Mouse (Mus musculus) forebrain, embryonic 14.5 days (tissue): ENCODE results near the gene Zfp296. TPM values are rescaled to one million over a fixed set of nuclear protein-coding genes. Genes with fewer than 3 reads are reported as not detected.
A peak's percentile ranks its signal among the peaks of the same experiment; 100 is the strongest.
"Not testable (repeated sequence)": the region's sequence is repeated elsewhere in the genome, so short reads cannot be mapped to it uniquely, and the experiment has no call there.

Experiments used
- ATAC-seq: fragments of 200-750 bp; cut with Nextera tagmentation; 2 replicates; pipeline ENCODE4 v1.8.0; 2017; ENCODE audit warnings: mild to moderate bottlenecking, moderate library complexity
- DNase-seq: peaks from one replicate; pipeline ENCODE4 v3.0.0-alpha.2; 2015; ENCODE audit warnings: low spot score
- H3K27ac ChIP-seq: fragments of 300-500 bp; sonication (generic); 2 replicates; pipeline ENCODE4 v1.5.1; 2014; ENCODE audit warnings: low read depth, mild to moderate bottlenecking, control low read depth, low read length, moderate library complexity
- H3K27me3 ChIP-seq: fragments of 300-500 bp; sonication (generic); replicated peaks from 2 replicates; pipeline ENCODE4 v1.6.1; 2014; ENCODE audit warnings: low read length, control low read depth, mixed read lengths; ENCODE audit not compliant: control insufficient read depth, insufficient read depth
- H3K36me3 ChIP-seq: fragments of 300-500 bp; sonication (generic); 2 replicates; pipeline ENCODE4 v1.6.1; 2014; ENCODE audit warnings: low read length, control low read depth; ENCODE audit not compliant: control insufficient read depth, insufficient read depth
- H3K4me1 ChIP-seq: fragments of 300-500 bp; sonication (generic); 2 replicates; pipeline ENCODE4 v1.6.1; 2014; ENCODE audit warnings: antibody characterized with exemption, low read length, control low read depth; ENCODE audit not compliant: control insufficient read depth, insufficient read depth
- H3K4me2 ChIP-seq: fragments of 300-500 bp; sonication (generic); 2 replicates; pipeline ENCODE4 v1.6.1; 2014; ENCODE audit warnings: mild to moderate bottlenecking, control low read depth, low read length
- H3K4me3 ChIP-seq: fragments of 300-500 bp; sonication (generic); 2 replicates; pipeline ENCODE4 v1.5.1; 2014; ENCODE audit warnings: low read depth, low read length, control low read depth
- H3K9ac ChIP-seq: fragments of 300-500 bp; sonication (generic); 2 replicates; pipeline ENCODE4 v1.6.1; 2014; ENCODE audit warnings: mild to moderate bottlenecking, low read length, control low read depth, moderate library complexity
- H3K9me3 ChIP-seq: fragments of 300-500 bp; sonication (generic); replicated peaks from 2 replicates; pipeline ENCODE4 v1.6.1; 2016; ENCODE audit warnings: low read length, control low read depth, mixed read lengths; ENCODE audit not compliant: control insufficient read depth
- WGBS: fragments of 180-500 bp; shearing (Covaris S2); extraction: QIAGEN DNeasy Blood & Tissue Kit; methylation state at CpG from one replicate; pipeline ENCODE4 v1.1.7; 2014; 5-methylcytosine and 5-hydroxymethylcytosine counted together
- polyA plus RNA-seq: library from polyadenylated mRNA; unstranded; fragments of >200 nt; fragmentation: Nextera tagmentation; extraction: Ambion mirVana; gene quantifications from 2 replicates; pipeline ENCODE4 v1.2.1, GENCODE M21; 2014

The Zfp296 gene
- polyA plus RNA-seq, 1 experiment from 2014 or later, result 0.15 TPM

- no peak overlapping the region for H3K4me3 ChIP-seq
- 0 out of 2 replicates have a peak, but pooled peaks have one; percentile 18 for ATAC-seq
- no peak overlapping the region for H3K4me2 ChIP-seq
- peak; percentile 53 for DNase-seq
- peaks cover 100% of the 10 kb centered on the region for H3K36me3 ChIP-seq
- H3K9me3 ChIP-seq, result no peaks in the 10 kb centered on the region
- no peak overlapping the region for H3K9ac ChIP-seq
- H3K27me3 ChIP-seq, result no peaks in the 10 kb centered on the region
- WGBS, result 54% methylated on average over 3 of the region's 3 CpGs
- H3K27ac ChIP-seq, result no peak overlapping the region
- H3K4me1 ChIP-seq, result no peaks in the 10 kb centered on the region
These were observed 12.1 kb downstream of the Zfp296 start for GRCm38 (mm10) chr7:19589207-19589606.

GRCm38 (mm10) chr7:19589917-19590316, 12.8 kb downstream of the Zfp296 start:
- peak; percentile 88 for DNase-seq
- ATAC-seq, result peak; percentile 58
- 54% methylated on average over 3 of the region's 3 CpGs for WGBS
- Histone ChIP-seq H3K36me3 (peaks cover 98% of the 10 kb centered on the region), H3K9ac (no peak overlapping the region), H3K27me3 (no peaks in the 10 kb centered on the region), H3K27ac (no peak overlapping the region), H3K4me3 (no peak overlapping the region), H3K4me1 (no peaks in the 10 kb centered on the region), H3K4me2 (no peak overlapping the region), H3K9me3 (no peaks in the 10 kb centered on the region)

- no peaks in the 10 kb centered on the region for H3K27me3 ChIP-seq
- 90% methylated on average over 10 of the region's 10 CpGs for WGBS
- no peak overlapping the region for H3K4me2 ChIP-seq
- H3K36me3 ChIP-seq, result peaks cover 90% of the 10 kb centered on the region
- no peak for ATAC-seq
- no peaks in the 10 kb centered on the region for H3K4me1 ChIP-seq
- H3K9me3 ChIP-seq, result no peaks in the 10 kb centered on the region
- no peak overlapping the region for H3K9ac ChIP-seq
- no peak overlapping the region for H3K4me3 ChIP-seq
- DNase-seq, result no peak
- H3K27ac ChIP-seq, result no peak overlapping the region
These were observed 16.1 kb downstream of the Zfp296 start for GRCm38 (mm10) chr7:19593061-19593730.

GRCm38 (mm10) chr7:19600562-19600961, 23.5 kb downstream of the Zfp296 start:
- Histone ChIP-seq H3K4me2 (no peak overlapping the region), H3K9me3 (no peaks in the 10 kb centered on the region), H3K4me3 (no peak overlapping the region), H3K9ac (no peak overlapping the region), H3K27me3 (no peaks in the 10 kb centered on the region), H3K27ac (no peak overlapping the region), H3K36me3 (peaks cover 58% of the 10 kb centered on the region), H3K4me1 (peaks cover 11% of the 10 kb centered on the region)
- ATAC-seq, result no peak
- no peak for DNase-seq
- 55% methylated on average over 5 of the region's 5 CpGs for WGBS

DNA sequence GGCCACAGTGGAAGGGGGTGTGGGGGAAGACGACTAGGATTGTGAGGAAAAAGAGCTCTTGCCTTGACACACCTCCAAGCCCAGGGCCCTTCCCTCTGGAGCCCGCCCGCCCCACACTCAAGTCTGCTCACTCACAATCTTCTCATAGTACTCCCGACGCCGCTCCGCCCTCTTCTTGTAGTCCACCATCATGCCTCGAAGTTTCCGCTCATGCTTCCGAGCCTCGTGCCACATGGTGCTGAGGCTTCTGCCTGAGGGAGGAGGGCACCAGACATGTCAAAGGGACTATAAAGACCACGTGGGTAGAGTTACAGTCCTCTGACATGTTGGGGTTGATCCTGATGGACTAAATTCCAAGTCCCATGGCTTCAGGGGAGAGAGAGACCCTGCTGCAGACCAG, 26.0 kb downstream of the Zfp296 start:
- H3K27me3 ChIP-seq, result no peaks in the 10 kb centered on the region
- H3K4me2 ChIP-seq, result peak overlapping the region; percentile 79
- no peak overlapping the region for H3K27ac ChIP-seq
- WGBS, result 84% methylated on average over 12 of the region's 12 CpGs
- peaks cover 11% of the 10 kb centered on the region for H3K4me1 ChIP-seq
- peak overlapping the region; percentile 92 for H3K4me3 ChIP-seq
- H3K9me3 ChIP-seq, result no peaks in the 10 kb centered on the region
- no peak for ATAC-seq
- DNase-seq, result no peak
- peak overlapping the region; percentile 91; the same call in 1 of the 2 replicates for H3K9ac ChIP-seq
- H3K36me3 ChIP-seq, result peaks cover 40% of the 10 kb centered on the region

DNA sequence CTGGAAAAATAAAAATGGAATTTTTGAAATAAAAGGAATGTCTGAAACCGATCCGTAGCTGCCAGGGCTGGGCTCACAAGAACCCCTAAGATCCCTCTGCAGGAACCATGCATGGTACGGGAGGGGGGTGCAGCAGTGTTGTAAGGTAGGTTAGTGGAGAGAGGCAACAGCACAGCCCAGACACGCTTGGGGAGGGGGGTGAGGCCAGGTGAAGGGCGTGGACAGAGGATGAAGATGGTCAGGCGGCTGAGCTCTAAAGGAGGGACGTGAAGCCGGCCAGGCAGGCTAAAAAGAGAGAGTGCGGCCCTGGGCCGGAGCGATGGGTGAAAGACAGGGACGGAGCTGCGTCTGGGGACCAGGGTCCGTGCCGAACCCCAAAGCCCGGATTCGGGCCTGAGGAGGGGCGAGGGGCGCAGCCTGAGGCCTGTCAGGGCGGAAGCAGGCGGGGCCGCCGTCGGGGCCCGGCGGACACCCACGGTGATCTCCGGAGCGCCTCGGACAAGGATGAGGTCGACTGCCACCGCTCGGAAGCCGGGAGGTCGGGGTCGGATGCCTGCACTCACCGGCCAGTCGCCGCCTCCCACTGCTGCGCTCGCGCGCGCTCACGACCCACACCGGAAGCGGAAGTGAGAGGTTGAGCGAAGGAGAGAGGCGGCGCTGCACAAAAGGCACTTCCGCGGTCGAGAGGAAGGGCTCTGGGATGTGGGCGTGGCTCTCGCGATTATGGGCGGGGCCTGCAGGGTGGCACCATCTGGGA, 26.9 kb downstream of the Zfp296 start, which contains the start of gene Clasrp:
Clasrp (minus strand) TSS at position 638 of the 757 bp plus-strand sequence.
- DNase-seq (peak; percentile 97), ATAC-seq (peak; percentile 96)
- Histone ChIP-seq H3K4me3 (peak within 1 kb of the TSS; percentile 92), H3K27me3 (no peaks in the 10 kb centered on the region), H3K4me1 (peaks cover 11% of the 10 kb centered on the region), H3K4me2 (peak within 1 kb of the TSS; percentile 79), H3K36me3 (peaks cover 31% of the 10 kb centered on the region), H3K9ac (peak within 1 kb of the TSS; percentile 91), H3K9me3 (no peaks in the 10 kb centered on the region), H3K27ac (peak within 1 kb of the TSS; percentile 58; the same call in 1 of the 2 replicates)
- 1% methylated on average over 57 of the region's 57 CpGs for WGBS

- not testable (repeated sequence) for DNase-seq, H3K9me3 ChIP-seq, ATAC-seq, H3K27me3 ChIP-seq
- WGBS, result 61% methylated on average over 10 of the region's 10 CpGs
- Histone ChIP-seq H3K4me1 (peaks cover 11% of the 10 kb centered on the region), H3K27ac (0 out of 2 replicates have a peak overlapping the region, but pooled peaks have one; percentile 58), H3K4me2 (peak overlapping the region; percentile 79), H3K9ac (peak overlapping the region; percentile 91), H3K36me3 (peaks cover 24% of the 10 kb centered on the region), H3K4me3 (peak overlapping the region; percentile 92)
These were observed 27.6 kb downstream of the Zfp296 start for GRCm38 (mm10) chr7:19604606-19605214.

DNA sequence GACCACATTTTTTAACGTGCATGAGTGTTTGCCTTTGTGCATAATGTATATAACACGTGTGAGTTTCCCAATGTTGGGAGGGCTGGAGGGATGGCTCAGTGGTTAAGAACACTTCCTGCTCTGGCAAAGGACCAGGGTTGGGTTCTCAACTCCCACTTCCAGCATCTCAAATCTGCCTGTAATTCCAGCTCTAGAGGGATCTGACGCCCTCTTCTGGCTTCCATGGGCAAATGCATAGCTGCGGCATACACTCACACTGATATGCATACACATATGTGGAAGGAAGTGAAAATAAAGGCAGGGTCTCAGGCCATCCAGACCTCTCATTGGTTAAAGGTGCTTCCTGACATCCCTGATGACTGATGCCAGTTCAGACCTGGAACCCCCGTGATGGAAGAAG, 30.2 kb downstream of the Zfp296 start:
- H3K27ac ChIP-seq, result no peak overlapping the region
- 82% methylated on average over 5 of the region's 5 CpGs for WGBS
- H3K9me3 ChIP-seq, result no peaks in the 10 kb centered on the region
- H3K4me3 ChIP-seq, result no peak overlapping the region
- H3K27me3 ChIP-seq, result no peaks in the 10 kb centered on the region
- H3K9ac ChIP-seq, result no peak overlapping the region
- H3K4me1 ChIP-seq, result peaks cover 9% of the 10 kb centered on the region
- H3K36me3 ChIP-seq, result 0 out of 2 replicates have a peak, but pooled peaks cover under 1% of the 10 kb centered on the region
- no peak for DNase-seq
- no peak for ATAC-seq
- H3K4me2 ChIP-seq, result no peak overlapping the region
